Mouse (Mus musculus): ENCODE results near the gene Kirrel.

The Kirrel gene

GRCm38 (mm10) chr3:87174096-87174768, at the start of gene Kirrel:
Gene Kirrel, minus strand, starts transcription at chr3:87174747.
- in situ Hi-C loops (cut with MboI, MseI): no loop called here

- in situ Hi-C loops (cut with MboI, MseI): no loop called here
Measured at GRCm38 (mm10) chr3:87223636-87224035, 49.1 kb upstream of the Kirrel start.

DNA sequence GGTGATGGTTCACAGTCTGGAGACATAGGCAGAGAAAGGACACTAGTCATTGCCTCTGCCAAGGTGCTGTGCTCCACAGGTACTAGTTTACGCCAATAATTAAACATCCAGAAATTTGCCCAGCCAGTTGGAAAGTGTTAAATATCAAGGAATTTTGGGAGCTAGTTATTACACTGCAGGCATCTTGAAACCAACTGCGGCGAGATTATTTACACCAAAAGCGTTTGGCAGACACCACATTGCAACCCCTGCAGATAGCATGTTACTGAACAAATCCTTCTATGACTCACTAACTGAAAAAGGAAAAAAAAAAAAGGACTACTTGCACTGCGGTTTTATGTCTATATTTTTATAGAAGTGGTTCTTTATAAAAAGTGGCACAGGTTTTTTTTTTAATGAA, 47.8 kb upstream of the Kirrel start:
- in situ Hi-C loops (cut with MboI, MseI): no loop called here

GRCm38 (mm10) chr3:87215176-87215575, 40.6 kb upstream of the Kirrel start:
- in situ Hi-C loops (cut with MboI, MseI): no loop called here

DNA sequence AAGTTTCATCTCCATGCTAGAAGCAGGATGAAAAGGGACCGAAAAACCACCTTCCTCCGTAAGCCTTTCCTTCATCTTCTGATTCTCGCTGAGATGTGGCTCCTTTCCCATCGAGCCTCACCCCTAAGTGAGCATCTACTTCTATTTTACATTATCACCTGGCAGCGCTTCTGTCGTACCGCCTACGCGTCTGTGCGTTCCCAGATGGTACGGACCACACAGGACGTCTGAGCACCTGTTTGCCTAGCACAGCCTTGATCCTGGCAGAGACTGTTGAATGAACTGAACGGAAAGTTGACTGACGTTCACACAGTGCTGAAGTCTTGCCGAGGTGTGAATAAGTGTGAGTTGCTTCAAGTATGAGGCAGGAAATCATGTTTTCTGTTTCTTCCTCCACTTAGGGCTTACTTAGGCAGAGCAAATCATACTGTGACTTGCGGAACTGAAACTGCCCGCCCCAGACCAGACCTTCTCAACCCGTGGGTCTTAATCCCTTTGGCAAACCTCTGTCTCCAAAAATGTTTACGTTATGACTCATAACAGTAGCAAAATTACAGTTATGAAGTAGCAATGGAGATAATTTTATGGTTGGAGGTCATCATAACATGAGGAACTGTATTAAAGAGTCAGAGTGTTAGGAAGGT, 39.8 kb upstream of the Kirrel start:
- in situ Hi-C loops (cut with MboI, MseI): no loop called here

DNA sequence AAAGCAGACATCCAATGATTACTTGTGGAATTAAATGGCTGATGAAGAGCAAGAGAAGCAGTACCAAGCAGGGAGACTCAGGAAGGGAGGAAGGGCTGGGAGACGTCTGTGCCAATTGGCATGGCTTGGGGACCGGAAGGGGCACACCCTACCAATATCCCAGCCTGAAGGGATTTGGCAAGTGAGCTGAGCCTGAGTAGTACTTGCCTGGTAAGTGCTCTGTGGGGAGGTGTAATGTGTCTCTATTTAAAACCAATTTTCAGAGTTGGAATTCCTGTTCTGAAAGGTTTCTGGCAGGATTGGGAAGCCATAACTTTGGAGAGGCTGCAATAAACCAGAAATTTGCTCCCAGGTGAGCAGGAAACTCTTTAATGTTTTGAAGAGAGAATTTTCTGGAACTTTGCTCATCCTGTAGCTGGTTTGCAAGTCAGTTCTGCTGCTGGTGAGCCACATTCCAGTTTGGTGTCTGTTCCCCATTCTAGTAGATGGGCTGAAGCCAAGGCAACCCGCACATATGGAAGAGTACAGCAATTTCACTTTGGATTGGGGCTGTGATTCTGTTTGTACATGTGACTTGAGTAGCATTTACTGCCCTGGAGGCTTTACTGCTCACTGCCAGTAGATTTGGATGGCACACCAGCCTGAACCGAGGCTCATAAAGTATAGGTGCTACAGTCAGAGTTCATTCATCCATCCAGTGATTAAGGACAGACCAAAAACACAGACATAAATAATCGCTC, 32.0 kb upstream of the Kirrel start:
- in situ Hi-C loops (cut with MboI, MseI): no loop called here

GRCm38 (mm10) chr3:87196637-87197036, 22.1 kb upstream of the Kirrel start:
- in situ Hi-C loops (cut with MboI, MseI): no loop called here

DNA sequence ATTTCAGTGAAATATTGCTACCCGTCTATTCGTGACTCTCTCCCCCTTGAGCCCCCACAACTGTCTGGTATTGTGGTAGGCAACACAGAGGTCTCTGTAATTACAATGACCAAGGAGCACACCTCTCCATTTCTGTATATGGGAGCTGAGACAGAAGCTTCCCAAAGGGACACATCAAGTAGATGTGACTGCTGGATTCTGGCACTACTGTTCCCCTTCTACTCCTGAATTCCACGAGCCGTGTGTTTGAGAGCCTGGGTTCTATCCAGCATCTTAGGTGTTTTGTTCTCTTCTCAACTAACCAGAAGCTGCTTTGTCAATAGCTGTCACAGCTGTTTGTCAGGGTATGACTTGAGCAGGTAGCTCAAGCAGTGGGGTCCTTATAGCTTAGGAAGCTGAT, 20.5 kb upstream of the Kirrel start:
- in situ Hi-C loops (cut with MboI, MseI): no loop called here

DNA sequence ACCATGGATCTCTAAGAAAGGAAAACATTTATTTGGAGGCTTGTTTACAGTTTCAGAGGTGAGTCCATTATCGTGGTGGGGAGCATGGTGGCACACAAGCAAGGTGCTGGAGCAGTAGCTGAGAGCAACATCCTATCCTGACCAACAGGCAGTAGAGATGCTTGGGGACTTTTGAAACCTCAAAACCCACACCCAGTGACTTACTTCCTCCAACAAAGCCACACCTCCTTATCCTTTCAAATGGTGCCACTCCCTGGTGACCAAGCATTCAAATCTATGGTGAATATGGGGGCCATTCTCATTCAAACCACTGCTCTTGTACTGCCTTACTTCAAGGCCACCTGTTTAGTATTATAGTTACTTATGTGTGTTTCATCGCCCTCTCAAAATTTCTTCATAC, 20.0 kb upstream of the Kirrel start:
- in situ Hi-C loops (cut with MboI, MseI): no loop called here

DNA sequence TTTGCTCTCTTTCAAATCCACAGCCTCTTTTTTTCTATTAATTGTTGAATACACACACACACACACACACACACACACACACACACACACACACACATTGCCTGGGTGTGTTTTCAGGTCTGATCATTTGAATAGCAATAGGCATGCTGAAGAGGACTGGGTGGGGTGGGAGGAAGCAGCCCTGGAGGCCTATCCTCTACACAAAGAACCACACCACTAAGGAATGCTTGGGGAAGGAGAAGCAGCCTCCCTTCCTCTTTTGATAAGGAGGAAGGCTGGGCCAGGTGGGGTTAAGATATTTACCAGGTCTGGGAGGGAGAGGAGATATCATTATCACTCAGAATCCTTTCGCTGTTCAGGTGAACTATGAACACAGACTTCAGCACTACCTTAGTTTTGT, 19.2 kb upstream of the Kirrel start:
- in situ Hi-C loops (cut with MboI, MseI): no loop called here

DNA sequence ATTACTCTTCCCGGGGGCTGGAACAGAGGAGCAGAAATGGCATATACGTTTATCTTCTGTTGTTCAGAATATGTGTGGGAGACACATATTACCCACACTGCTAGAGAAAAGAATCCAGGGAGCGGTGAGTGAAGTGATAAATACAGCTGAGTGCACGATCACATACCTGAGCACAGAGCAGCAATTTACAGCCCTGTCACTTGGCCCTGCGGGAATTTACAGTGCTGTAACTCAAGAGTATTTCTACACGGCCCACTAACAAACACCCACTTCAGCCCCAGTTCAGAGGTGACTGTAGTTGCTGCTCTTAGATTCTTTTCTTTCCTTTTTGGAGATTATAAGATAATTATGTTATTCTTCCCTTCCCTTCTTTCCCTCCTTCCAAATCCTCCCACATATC, 18.8 kb upstream of the Kirrel start:
- in situ Hi-C loops (cut with MboI, MseI): no loop called here

DNA sequence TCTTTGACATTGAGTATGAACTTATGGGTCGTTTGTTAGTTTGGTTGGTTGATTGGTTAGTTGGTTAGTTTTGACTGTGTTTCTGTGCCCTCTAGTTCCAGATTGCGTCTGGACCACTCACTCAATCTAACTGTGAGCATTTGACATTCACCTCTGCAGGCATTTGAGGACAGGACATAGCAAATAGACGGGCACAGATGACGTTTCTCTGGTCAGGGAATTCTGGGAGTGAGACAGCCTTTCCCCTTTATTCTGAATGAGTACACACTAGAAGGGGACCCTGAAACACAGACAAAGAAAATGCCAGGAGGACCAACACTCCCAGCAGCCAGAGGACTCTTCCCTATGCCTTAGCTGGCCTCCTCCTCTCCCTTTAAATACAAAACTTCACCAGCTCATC, 2.1 kb upstream of the Kirrel start:
- in situ Hi-C loops (cut with MboI, MseI): no loop called here

DNA sequence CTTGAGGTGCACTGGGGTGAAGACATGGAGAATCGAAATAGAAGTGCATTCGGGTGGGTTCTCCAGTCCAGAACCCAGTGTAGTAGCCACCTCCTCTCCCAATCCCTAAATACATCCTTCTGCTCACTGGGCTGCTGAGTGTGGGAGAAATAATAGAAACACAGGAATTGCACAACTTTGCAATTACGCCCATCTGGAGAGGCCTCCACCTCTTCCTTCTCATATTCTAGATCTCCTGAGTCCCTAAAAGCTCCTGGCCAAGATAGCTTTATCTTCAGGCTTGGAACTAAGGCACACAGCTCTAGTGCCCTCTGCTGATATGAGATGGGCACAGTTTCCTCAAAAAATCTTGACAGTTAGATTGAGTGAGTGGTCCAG, 880 bp upstream of the Kirrel start:
- in situ Hi-C loops (cut with MboI, MseI): no loop called here

DNA sequence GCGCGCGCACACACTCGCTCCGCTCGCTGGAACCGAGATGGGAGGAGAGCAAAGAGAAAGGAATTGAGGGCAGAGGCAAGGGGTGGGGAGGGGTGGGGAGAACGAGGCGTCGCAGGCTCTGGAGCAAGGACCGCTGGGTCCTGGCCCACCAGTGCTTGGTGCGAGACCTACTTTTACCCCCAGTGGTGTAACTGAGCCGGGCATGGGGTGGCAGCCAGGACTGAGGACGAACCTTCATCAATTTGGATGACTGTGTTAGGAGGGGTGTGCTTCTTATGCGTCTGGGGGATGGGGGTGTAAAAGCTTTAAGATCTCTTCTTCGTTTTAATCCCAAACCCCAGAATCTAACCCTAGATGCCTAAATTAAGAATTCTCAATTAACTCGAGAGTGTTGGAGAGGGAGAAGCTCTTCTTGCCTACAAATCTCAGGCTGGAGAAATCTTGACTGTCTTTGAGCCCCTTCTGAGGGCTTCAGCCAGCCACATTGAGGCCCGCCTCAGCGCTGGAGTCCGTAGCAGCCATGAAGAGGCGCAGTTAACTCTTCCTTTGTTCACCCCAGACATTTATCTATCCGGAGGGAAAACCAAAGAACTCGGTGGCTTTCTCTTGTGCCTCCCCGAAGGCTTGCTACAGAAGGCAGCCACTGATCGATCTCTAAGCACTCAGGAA, 356 bp upstream of the Kirrel start:
- in situ Hi-C loops (cut with MboI, MseI): no loop called here

GRCm38 (mm10) chr3:87173486-87174085, 961 bp downstream of the Kirrel start:
- in situ Hi-C loops (cut with MboI, MseI): no loop called here

GRCm38 (mm10) chr3:87173103-87173444, 1.5 kb downstream of the Kirrel start:
- in situ Hi-C loops (cut with MboI, MseI): no loop called here

DNA sequence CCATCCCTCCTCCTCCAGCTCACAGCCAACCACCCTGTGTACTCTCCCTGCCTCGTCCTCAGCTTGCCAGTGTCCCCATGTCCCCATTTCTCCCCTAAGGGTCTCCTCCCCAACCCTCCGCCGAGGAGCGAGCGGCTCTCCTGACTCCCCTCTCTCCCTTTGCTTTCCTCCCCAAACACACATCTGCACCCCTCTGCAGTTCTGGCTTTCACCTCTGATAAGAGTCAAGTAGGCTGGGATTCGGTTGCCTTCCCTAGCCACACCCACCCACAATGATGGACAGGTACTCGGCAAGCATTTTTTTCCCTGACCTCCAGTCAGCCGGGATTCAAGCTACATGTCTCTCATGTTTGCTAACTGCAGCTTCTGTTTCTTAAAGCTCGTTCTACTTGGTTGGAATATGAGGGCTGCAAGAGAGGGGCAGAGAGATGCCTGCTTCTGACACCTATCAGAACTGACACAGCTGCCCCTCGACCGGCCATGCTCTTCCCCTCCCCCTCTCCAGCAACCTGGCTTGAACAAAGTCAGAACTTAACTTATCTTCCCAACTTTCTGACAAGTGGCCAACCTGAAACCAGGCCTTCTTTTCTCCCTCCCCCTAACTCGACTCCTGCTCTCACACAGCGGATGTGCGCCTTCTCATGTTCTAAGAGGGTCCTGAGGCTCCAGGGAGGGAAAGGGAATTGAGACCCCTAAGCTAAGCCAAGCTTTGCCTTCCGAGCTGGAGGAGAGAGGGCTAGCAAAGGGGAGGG, 2.0 kb downstream of the Kirrel start:
- in situ Hi-C loops (cut with MboI, MseI): no loop called here

DNA sequence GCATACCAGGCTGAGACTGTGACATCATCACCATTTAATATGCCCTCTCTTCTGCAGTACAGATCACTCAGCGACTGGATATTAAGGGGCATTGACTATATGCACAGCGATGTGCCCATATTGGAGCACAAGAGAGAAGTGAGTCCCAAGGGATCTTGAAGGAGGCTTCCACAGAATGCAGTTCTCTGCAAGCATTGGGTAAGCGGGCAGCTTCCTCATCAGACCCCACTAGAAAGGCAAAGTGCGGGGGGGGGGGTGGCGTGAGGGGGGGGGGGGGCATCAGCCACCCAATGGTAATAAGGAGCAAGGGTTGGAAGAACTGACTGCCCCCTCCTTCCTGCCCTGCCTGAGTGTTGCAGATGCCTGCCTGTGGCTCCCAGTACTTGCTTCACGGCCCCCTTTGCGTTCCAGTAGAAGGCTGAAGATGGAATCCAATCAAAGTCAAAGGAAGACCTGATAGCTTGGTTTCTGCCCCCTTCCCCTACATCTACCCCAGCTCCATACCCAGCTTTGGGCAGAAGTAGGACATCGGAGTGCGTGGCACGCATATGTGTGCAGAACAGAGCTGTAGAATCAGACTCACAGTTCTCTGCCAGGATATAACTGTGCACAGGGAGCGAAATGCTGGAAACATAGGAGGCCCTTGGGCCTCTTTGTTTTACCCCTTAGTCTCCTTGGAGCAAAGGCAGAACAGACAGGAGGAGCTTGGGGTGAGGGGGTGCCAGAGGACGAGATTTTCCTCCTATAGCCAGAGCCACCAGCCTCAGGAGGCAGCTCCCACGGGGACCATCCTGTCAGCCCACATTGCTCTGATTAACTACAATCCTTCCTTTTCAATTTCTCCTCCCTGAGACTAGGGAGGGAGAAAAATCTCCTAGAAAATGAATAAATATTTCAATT, 3.1 kb downstream of the Kirrel start:
- in situ Hi-C loops (cut with MboI, MseI): no loop called here

DNA sequence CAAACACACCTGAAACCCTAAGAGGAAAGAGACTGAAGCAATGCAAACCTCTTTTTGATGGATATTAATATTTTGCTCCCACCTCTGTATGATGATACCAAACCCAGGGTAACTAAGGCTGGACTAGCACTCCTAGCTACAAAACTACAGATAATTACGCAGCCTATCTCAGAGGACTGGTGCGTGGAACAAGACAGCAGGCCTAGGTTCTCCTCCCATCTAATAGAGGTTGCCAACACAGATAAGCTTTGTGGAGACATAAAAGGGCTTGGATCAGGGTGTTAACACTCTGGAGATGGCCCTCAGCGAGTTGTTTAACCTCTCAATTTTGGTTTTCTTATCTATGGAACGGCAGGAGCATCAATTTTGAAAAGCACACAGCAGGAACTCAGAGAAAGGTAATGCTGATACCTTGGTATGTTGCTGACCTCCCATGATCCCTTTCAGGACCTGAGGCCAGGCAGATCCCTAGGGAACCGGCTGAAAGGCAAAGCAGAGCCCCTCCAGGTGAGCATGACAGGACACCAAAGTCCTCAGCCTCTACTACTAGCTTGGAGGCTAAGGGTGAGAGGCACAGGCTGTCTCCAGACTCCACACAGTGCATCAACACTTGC, 5.0 kb downstream of the Kirrel start:
- in situ Hi-C loops (cut with MboI, MseI): no loop called here

DNA sequence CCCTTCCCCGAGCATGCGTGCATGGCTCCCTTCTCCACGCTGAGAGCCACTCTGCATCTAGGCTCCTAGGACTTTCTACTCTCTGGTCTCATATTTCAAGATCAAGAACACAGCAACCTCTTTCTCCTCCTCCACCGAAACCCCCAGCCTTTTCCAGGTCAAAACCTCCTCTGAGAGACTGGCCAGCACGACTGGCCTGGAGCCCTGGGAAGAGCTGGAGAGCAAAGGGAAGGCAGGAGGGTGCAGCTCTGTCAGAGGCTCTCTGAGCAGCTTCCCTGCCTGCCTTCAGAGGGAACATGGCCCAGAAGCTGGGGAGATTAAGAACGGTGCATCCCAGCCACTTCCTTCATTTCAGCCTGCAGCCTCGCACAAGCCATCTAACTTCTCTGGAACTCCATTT, 5.8 kb downstream of the Kirrel start:
- in situ Hi-C loops (cut with MboI, MseI): no loop called here

Data from regulatory T cell (primary cell).